Mouse (Mus musculus) retina, postnatal 1 day (tissue): ENCODE data around the gene Smc3.
"Not testable (repeated sequence)": the region's sequence is repeated elsewhere in the genome, so short reads cannot be mapped to it uniquely, and the experiment has no call there.

ENCODE experiments used
- DNase-seq: peaks from one replicate; pipeline ENCODE4 v3.0.0-alpha.2; 2012

The Smc3 gene

DNA sequence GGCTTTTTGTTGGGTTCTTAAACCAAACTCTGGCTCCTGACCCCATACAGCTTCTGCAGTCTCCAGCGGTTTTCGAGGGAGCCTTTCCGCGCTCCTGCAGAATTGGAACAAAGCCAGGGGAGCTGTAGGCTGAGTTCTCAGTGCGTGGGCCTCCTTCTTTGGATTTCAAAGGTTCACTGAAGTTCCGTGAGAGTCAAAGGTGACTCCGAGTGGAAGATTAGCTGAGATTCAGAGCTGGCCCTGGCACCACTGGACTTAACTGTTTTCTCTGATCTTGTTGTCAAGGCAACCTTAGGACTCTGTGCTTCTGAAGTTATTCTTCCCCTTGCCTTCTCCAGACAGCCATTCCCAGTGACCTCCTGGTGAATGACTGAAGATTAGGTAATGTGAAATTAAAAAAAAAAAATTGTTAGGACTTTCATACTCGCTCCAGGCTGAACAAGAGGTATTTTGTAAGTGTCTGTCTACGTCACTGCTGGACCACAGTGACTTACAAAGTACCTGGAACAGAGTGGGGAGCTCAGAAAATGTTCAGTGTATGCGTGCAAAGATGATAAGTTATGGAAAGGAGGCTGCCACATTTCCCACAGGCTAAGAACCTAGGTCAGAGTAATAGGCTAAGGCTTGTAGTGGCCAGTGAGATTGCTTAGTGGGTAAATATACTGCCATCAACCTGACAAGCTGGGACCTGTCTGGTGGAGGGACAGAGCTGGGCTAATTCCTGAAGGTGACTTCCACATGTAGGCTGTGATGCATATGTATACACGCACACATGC, 23.0 kb upstream of the Smc3 start:
- DNase-seq: peak; percentile 11

GRCm38 (mm10) chr19:53578597-53579252, 21.5 kb upstream of the Smc3 start:
- peak; percentile 91 for DNase-seq

DNA sequence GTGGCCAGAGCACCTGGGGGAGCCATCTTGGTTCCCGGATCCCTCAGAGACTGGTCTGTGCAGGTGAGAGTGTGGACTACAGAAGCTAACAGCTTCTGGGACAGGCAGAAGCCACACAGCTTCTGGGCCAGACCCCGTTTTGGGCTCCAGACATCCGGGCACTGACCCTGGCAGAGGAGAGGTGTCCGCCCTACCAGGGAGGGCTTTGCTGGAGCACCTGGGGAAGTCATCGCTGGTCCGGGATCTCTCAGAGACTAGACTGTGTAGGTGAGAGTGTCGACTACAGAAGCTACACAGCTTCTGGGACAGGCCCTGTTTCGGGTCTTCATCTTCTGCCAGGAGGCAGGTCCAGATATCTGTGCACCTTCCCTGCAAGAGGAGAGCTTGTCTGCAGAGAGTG, 19.9 kb upstream of the Smc3 start:
- DNase-seq: not testable (repeated sequence)

DNA sequence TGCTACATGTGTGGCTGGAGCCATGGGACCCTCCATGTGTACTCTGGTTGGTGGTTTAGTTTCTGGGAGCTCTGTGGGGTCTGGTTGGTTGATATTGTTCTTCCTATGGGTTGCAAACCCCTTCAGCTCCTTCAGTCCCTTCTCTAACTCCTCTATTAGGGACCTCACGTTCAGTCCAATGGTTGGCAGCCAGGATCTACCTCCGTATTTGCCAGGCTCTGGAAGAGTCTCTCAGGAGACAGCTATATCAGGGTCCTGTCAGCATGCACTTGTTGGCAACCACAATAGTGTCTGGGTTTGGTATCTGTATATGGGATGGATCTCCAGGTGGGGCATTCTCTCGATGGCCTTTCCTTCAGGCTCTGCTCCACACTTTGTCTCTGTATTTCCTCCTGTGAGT, 12.5 kb upstream of the Smc3 start:
- DNase-seq: not testable (repeated sequence)

DNA sequence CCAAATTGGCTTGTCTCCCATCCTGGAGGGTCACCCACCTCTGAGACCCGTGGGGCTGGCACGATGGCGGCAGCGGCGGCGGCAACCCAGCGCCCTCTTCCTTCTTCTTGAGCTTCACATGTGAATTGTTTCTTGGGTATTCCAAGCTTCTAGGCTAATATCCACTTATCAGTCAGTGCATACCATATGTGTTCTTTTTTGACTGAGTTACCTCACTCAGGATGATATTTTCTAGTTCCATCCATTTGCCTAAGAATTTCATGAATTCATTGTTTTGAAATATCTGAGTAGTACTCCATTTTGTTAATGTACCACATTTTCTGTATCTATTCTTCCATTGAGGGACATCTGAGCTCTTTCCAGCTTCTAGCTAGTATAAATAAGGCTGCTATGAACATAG, 11.2 kb upstream of the Smc3 start, which contains the start of gene Nutf2-ps1:
Gene Nutf2-ps1, minus strand, starts transcription at position 101 of the 400 bp plus-strand sequence.
- not testable (repeated sequence) for DNase-seq

- DNase-seq: no peak
Measured at GRCm38 (mm10) chr19:53596723-53597474, 3.3 kb upstream of the Smc3 start.

- peak; percentile 68 for DNase-seq
Measured at GRCm38 (mm10) chr19:53600549-53601362, 558 bp downstream of the Smc3 start.

DNA sequence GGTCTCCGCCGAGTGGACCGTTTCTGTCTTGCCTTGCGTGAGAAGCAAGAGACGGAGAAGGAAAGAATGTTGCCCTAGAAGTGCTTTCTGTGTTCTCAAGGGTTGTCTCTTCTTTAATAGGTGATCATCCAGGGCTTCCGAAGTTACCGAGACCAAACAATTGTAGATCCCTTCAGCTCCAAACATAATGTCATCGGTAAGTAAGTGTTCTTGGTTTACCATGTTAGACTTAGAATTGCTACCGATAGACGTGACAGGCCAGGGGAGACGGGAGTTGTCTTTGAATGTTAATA, 1.1 kb downstream of the Smc3 start:
- DNase-seq: no peak

DNA sequence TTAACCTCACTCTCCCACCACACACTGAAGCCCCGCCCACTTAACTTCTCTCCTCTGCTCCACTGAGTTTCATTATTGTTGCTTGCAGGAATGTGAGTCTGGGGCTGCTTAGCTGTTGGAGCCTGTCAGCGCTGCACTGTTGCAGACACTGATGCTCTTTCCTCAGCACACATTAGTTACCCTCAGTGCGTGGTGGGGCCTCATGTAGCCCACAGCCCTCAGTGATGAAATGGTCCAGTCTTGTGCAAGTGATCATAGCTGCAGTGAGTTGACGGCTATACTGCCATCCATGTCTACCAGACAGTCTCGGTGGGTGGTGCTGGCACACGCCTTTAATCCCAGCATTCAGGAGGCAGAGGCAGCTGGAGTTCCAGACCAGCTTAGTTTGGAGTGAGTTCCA, 8.7 kb downstream of the Smc3 start:
- peak; percentile 74 for DNase-seq

GRCm38 (mm10) chr19:53621681-53622080, 21.5 kb downstream of the Smc3 start:
- DNase-seq: no peak

DNA sequence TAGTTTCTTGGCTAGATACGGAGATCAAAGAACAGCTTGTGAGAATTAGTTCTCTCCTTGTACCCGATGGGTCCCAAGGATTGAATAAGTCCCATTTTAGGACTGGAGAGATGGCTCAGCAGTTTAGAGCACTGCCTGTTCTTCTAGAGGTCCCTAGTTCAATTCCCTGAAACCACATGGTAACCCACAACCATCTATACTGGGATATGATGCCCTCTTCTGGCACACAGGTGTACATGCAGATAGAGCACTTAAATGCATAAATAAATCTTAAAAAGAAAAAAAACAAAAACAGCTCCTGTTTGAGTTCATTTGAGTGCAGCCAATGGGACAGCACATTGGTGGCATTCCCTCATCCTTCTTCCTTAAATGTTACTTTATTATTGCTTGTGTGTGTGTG, 37.8 kb downstream of the Smc3 start:
- DNase-seq: peak; percentile 26

DNA sequence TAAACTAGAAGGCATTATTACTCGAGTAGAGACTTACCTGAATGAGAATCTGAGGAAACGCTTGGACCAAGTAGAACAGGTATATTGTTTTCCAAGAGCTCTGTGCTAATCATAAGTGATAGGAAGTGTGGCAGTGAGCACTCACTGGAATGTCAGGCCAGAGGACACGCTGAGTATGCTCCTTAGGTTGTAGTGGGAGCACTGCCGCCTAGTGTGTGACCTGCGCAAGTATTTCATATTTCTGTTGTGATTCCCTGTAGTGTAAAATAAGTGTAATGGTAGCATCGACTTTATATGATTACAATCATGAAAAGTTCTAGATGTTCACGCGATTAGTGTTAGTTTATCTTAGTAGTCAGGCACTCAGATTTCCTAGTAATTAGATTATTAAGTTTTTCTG, 38.5 kb downstream of the Smc3 start:
- DNase-seq: no peak

GRCm38 (mm10) chr19:53644020-53644595, 43.9 kb downstream of the Smc3 start:
- DNase-seq: peak; percentile 32

- no peak for DNase-seq
Measured at GRCm38 (mm10) chr19:53647301-53647700, 47.1 kb downstream of the Smc3 start.

GRCm38 (mm10) chr19:53648056-53648455, 47.9 kb downstream of the Smc3 start:
- peak; percentile 16 for DNase-seq

- DNase-seq: peak; percentile 90
Measured at GRCm38 (mm10) chr19:53648802-53649236, 48.6 kb downstream of the Smc3 start.

GRCm38 (mm10) chr19:53649361-53649760, 49.2 kb downstream of the Smc3 start:
- DNase-seq: peak; percentile 69

DNA sequence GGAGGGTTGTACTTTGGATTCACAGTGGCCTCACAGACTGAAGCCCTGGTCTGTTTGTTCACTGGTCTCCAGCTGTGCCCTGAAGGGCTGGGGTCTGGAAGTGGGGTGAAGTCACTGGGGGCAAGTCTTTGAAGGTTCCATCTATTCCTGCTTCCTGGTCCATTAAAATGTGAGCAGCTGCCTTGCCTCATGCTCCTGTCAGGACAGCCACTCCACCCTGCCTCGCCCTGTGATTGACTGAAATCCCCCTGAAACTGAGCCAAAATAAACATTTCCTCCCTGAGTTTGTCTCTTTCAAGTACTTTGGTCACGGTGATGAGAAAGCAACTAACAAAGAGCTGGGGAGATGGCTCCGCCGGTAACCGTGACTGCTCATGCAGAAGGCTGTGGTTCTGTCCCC, 49.6 kb downstream of the Smc3 start:
- DNase-seq: no peak

DNA sequence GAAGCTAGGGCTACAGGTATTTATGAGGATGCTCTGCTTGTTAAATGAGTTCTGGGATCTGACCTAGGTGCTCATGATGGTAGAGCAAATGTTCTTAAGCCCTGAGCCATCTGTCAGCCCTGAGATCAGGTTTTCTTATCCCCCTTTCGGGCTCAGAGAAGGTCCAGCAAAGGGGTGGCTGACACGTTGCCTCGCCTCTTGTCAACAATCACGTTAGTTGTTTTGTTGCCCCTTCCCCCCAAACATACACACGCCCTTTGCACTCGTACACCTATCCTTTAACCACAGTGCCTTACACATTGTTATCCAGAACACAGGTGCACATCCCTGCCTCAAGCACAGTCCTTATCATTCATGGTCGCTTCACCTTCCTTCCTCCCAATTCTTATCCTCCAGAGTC, 50.7 kb downstream of the Smc3 start:
- no peak for DNase-seq

- DNase-seq: no peak
Measured at GRCm38 (mm10) chr19:53652267-53652666, 52.1 kb downstream of the Smc3 start.

DNA sequence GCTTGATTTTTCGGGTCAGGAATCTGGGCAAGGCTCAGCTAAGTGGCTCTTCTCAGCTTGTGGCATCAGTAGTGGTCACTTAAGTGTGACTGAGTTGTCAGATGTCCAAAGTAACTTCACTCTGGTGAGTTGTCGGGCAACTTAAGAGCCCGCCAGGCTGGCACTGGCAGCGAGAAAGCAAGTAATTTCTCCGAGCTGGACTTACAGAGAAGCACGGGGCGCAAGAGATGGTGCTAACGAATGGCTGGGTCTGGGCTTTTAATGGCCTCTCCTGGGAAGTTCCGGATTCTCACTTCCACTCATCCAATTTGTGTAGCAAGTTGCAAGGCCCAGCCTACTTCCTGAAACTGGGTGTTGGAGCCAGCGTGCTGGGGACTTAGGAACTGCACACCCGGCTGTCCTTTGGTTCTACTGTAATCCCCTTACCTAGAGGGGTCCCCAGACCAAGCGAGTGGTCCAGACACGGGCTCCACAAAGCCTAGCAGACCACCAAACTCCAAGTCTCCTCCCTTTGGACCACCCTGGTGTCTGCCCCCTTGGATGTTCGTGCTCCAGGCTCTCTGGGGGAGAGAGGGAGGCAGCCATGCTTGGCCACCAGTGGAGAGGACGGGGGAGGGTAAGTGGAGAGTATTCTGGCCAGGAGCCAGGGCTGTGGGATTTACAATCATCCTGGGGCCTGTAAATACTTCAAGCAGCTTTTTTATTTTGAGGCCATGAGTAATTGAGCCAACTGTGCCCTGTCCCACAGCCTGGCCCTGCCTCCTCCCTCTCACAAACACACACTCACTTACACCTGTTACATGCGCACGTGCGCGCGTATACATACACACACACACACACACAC, 53.6 kb downstream of the Smc3 start:
- DNase-seq: peak; percentile 83

- not testable (repeated sequence) for DNase-seq
Measured at GRCm38 (mm10) chr19:53656443-53656842, 56.2 kb downstream of the Smc3 start.
